Mouse (Mus musculus): ENCODE data around the gene 2210016F16Rik. TPM values are rescaled to one million over a fixed set of nuclear protein-coding genes. Genes with fewer than 3 reads are reported as not detected.
"Not testable (repeated sequence)": the region's sequence is repeated elsewhere in the genome, so short reads cannot be mapped to it uniquely, and the experiment has no call there.

Gene 2210016F16Rik
- total RNA-seq, 2 experiments from 2014 or later = 26.6 to 27.2 TPM

- DNase-seq = no peak
Measured at GRCm38 (mm10) chr13:58373153-58373470, 11.9 kb downstream of the 2210016F16Rik start.

DNA sequence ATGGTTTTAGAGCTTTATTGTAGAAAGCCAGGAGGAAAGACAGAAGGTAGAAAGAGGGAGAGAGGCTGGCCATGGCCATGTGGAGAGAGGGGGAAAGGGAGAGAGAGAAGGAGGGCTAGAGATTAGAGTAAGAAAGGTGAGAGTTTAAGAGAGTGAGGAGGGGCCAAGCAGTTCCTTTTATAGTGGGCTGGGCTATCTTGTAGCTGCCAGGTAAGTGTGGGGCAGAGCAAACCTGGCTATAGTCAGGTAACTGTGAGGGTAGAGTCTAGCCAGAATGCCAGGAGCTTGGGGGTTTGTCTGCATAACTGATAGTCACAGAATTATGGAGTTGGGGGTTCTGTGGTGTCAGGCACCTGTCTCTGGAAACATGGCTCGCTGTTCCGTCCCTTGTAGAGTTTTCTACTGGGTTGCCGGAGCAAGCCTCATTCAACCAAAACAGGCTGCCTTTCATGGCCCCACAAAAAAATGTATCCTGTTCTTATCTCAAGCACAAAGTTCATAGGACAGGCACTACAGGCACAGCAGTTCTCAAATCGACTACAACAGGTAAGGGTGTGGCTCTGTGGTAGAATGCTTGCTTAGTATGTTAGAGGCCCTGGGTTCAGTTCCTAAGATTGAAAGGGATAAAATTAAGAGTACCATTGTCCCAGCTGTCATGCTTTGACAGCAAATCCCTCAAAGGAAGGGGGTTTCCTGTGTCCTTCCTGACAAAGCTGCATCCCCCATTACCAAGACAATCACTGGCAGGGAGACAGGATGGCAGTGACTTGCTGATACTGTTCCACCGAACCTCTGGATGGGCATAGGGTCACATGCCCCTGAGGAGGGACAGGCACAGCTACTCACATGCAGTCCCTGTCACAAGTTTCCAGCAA is 12.5 kb downstream of the 2210016F16Rik start:
- DNase-seq = no peak

DNA sequence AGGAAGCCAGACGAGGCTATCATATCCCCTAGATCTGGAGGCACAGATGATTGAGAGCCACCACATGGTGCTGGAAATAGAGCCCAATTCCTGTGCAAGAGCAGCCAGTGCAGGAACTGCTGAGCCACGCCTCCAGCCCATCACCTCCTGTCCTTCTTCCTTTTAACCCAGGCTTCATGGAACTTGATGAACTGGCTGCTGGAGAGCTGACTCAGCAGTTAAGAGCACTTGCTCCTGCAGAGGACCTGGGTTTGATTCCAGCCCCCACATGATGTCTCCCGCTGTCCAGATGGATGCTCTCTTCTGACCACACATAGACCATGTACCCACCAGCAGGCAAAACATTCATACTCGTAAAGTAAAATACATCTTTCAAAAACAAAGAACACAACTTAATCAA is 16.2 kb downstream of the 2210016F16Rik start:
- no peak for DNase-seq

GRCm38 (mm10) chr13:58367641-58368040 is 17.4 kb downstream of the 2210016F16Rik start:
- DNase-seq = no peak

GRCm38 (mm10) chr13:58366373-58366772 is 18.7 kb downstream of the 2210016F16Rik start:
- DNase-seq = no peak

DNA sequence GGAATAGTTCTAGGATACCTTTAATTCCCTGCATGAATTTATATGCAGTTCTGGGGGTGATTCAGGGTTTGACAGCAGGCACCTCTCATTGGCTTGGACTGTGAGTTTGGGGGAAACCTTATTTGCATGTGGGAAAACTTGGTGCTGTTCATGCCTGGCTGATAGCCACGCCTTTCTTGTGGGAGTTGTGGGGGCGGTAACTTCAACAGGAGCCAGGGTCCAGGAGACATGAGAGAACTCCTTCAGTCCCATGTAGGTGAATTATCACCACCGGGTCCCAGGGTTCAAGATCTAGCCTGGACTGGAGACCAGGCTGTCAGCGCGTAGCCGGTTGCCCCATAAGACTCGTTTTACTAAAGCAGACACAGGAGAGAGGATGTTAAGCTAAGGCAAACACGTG is 19.8 kb downstream of the 2210016F16Rik start:
- DNase-seq = not testable (repeated sequence)

- no peak for DNase-seq
Measured at GRCm38 (mm10) chr13:58364353-58365175, 20.5 kb downstream of the 2210016F16Rik start.

DNA sequence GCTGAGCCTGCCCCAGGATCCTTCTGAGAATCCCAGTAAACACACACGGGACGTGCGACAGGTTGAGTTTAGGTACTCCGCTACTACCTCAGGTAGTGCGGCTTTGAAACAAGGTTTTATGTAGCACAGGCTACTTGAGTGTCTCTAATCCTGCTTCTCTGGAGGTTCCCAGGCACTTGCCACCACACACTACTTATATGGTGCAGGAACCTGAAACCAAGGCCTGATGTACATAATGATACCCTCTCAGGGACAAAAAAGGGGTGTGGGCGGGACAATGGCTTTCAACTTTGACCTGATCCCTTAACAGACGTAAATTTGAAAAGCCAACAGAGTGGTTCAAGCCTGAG is 25.7 kb downstream of the 2210016F16Rik start:
- DNase-seq = peak; percentile 11

DNA sequence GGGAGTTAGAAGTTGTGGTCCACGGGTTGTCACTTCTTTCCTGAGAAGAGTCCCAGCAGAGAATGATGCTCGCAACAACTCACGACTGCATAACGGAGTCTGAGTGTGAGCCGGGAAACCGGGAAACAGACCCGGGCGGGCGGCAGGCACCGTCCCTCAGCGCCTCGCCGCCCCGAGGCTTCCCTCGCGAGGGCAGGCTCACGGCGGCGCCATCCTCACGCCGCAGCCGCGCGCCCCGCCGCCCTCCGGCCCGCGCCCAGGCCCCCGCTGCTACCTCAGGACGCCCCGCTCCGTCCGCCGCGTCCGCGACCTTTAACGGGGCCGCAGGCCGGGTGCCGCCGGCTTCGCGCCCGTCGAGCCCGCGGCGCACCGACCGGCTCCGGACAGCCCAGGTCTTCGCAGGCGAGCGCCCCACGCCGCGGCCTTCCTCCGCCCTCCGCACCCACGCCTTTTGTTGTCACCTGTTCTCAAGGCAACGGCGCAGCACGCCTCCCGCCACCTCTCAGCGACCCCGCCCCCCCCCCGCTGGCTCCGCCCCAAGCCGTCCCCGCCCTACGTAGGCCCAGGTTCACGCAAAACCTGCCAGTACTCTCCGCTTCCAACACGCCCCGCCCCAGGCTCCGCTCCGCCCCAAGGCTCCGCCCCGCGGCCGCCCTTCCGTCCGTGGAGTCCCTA is 26.3 kb downstream of the 2210016F16Rik start, which contains the start of gene Kif27:
Gene Kif27, minus strand, starts transcription at position 494 of the 675 bp plus-strand sequence.
- DNase-seq = peak; percentile 91

DNA sequence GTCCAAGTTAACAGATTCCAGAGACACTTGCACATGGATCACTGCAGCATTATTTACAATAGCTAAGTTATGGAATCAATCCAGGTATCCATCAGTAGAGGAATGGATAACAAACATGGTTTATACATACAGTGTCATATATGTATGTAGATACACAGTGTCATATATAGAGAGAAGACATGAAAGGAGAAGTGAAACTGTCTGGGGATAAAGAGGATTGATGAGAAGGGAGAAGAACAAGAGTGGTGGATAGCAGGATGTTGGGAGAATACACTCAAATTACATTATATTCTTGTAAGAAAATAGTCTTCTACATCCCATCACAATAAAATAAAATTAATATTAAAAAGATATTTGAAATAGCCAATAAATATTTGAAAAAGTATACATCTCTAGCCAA is 32.0 kb downstream of the 2210016F16Rik start:
- DNase-seq = no peak

DNA sequence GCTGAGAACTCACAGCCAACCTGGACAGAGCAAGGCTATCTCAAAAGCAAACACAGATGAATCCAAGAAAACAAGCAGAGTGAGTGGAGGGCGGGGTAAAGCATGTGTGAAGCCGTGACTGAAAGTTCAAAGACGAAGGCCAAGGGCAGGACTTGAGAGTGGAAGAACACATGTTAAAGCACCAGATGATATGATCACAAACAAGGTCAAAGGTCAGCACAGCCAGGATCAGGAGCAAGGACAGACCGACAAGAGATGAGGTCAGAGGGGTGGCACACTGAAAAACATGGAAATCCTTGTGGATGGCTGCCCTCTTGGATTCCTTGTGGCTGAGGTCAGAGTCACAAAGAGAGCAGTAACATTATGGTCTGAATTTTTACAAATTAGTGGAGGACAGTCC is 34.4 kb downstream of the 2210016F16Rik start:
- no peak for DNase-seq

GRCm38 (mm10) chr13:58344505-58344904 is 40.5 kb downstream of the 2210016F16Rik start:
- DNase-seq = no peak

- no peak for DNase-seq
Measured at GRCm38 (mm10) chr13:58337456-58337855, 47.6 kb downstream of the 2210016F16Rik start.

DNA sequence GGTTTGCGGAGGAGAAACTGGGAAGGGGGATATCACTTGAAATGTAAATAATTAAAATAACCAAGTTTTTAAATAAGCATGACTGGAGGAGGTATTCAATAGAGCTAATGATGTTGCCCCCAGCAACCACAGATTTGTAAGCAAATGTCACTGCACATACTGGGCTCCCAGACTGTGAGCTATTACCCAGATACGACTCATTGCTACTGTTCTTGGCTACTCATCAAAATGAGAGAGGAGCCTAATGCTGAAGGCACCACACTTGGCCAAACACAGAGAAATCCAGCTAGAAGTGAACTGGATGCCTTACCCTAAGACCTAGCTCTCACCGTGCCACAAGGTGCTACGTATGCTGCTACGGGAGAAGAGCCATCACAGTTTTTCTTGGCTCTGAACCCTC is 50.9 kb downstream of the 2210016F16Rik start:
- DNase-seq = no peak

Small RNA genes within 50 kb of the gene (microRNA-seq; reads per million reads assigned to microRNA genes)
- gene Mir7-1 = 348 reads per million, percentile 61 among the genes with 10 or more reads in this experiment

Other genes with a start within 250 kb of the 2210016F16Rik start
- gene Idnk, start 227.6 kb downstream of the 2210016F16Rik start, total RNA-seq (2021) = 10 to 100 TPM; 43.8 to 48.6 TPM
- 10 to 100 TPM; 89.6 to 93.1 TPM for gene Ubqln1, start 169.6 kb downstream of the 2210016F16Rik start, total RNA-seq (2021)
- 10 to 100 TPM; 41.0 to 42.1 TPM for gene Gkap1, start 109.5 kb downstream of the 2210016F16Rik start, total RNA-seq (2021)
- gene Kif27, start 26.1 kb downstream of the 2210016F16Rik start, total RNA-seq (2021) = 1 to 10 TPM; 1.3 to 1.5 TPM
- gene Rmi1, start 17.0 kb upstream of the 2210016F16Rik start, total RNA-seq (2021) = 10 to 100 TPM; 15.2 to 19.8 TPM
- 100 to 1,000 TPM; 858 to 894 TPM for gene Hnrnpk, start 18.1 kb upstream of the 2210016F16Rik start, total RNA-seq (2021)
- gene Slc28a3, start 225.7 kb upstream of the 2210016F16Rik start, total RNA-seq (2021) = not detected

All from adrenal gland, postnatal 10 days (tissue).